In genomic region chr14:80176464-80176863, GRCm38 (mm10) we compare ENCODE assay signal across 25 mouse cellular contexts.
DNase-seq lines count a peak whose midpoint lies in the region; ATAC-seq and TF ChIP-seq lines count a peak whose summit lies in the region.
"Had no signal": no experiment of that assay in that cellular context is flagged by ENCODE, and none has a peak within 500 bp of the region (broad histone marks: within the 10 kb centered on the region; RNA-seq: fewer than 3 reads in every experiment).

No protein-coding gene starts in this region.

- H3K4me1 ChIP-seq in hindbrain, embryonic 13.5 days (replicated peaks), result peaks cover 8% of the 10 kb centered on the region
- peaks cover 18% of the 10 kb centered on the region for H3K4me1 ChIP-seq in hindbrain, embryonic 10.5 days (replicated peaks)
- H3K4me1 ChIP-seq in midbrain, postnatal 0 days (ENCODE audit: insufficient read depth, low read length), result no peaks in the 10 kb centered on the region
- peaks cover 7% of the 10 kb centered on the region; the same call in 1 of the 2 replicates for H3K4me1 ChIP-seq in midbrain, embryonic 14.5 days (ENCODE audit: control insufficient read depth, insufficient read depth, low read length)
- H3K4me1 ChIP-seq in limb, embryonic 12.5 days (replicated peaks), result peaks cover 13% of the 10 kb centered on the region
- H3K4me1 ChIP-seq in neural tube, embryonic 15.5 days, result 0 out of 2 replicates have a peak, but pooled peaks cover 6% of the 10 kb centered on the region
- peaks cover 13% of the 10 kb centered on the region for H3K4me1 ChIP-seq in forebrain, embryonic 13.5 days
- H3K4me1 ChIP-seq: heart, embryonic 13.5 days; liver, embryonic 13.5 days; lung, embryonic 15.5 days had no signal

- 61% methylated on average over 6 of the region's 6 CpGs for WGBS in hindbrain, embryonic 13.5 days
- WGBS in hindbrain, embryonic 10.5 days, result 81% methylated on average over 6 of the region's 6 CpGs
- 74% methylated on average over 6 of the region's 6 CpGs for WGBS in midbrain, postnatal 0 days
- WGBS in midbrain, embryonic 14.5 days, result 87% methylated on average over 6 of the region's 6 CpGs
- WGBS in limb, embryonic 12.5 days, result 10% methylated on average over 6 of the region's 6 CpGs
- WGBS in neural tube, embryonic 15.5 days, result 17% methylated on average over 6 of the region's 6 CpGs
- 79% methylated on average over 6 of the region's 6 CpGs for WGBS in forebrain, embryonic 13.5 days

- H3K9ac ChIP-seq in hindbrain, embryonic 13.5 days, result no peak overlapping the region
- H3K9ac ChIP-seq in midbrain, postnatal 0 days (replicated peaks; ENCODE audit: low read length, poor library complexity, severe bottlenecking), result no peak overlapping the region
- H3K9ac ChIP-seq in midbrain, embryonic 14.5 days (replicated peaks; ENCODE audit: low read length), result no peak overlapping the region
- no peak overlapping the region for H3K9ac ChIP-seq in limb, embryonic 12.5 days (replicated peaks)
- H3K9ac ChIP-seq in neural tube, embryonic 15.5 days (replicated peaks), result no peak overlapping the region
- no peak overlapping the region for H3K9ac ChIP-seq in forebrain, embryonic 13.5 days
- H3K9ac ChIP-seq: forebrain, embryonic 15.5 days; heart, embryonic 13.5 days; liver, embryonic 13.5 days; lung, embryonic 15.5 days; midbrain, embryonic 12.5 days had no signal

- TF ChIP-seq CTCF in midbrain, postnatal 0 days (IDR thresholded peaks at IDR 0.05), result no peak

- no peak for DNase-seq in hindbrain, embryonic 10.5 days (ENCODE audit: low spot score)
- DNase-seq in midbrain, postnatal 0 days (ENCODE audit: low spot score), result peak; percentile 32
- DNase-seq in midbrain, embryonic 14.5 days, result no peak
- DNase-seq in layer of hippocampus, adult 9-11 months, result no peak
- DNase-seq: adrenal gland, postnatal 10 days; cerebellum, adult 9-11 months; kidney, adult 18-20 months; layer of hippocampus, postnatal 36 days; liver, embryonic 13.5 days; retina, postnatal 1 day; right cerebral cortex, postnatal 4 days had no signal

- H3K9me3 ChIP-seq in hindbrain, embryonic 13.5 days, result no peaks in the 10 kb centered on the region
- no peaks in the 10 kb centered on the region for H3K9me3 ChIP-seq in hindbrain, embryonic 10.5 days
- no peaks in the 10 kb centered on the region for H3K9me3 ChIP-seq in midbrain, postnatal 0 days (ENCODE audit: low read length)
- H3K9me3 ChIP-seq in midbrain, embryonic 14.5 days (ENCODE audit: control insufficient read depth, low read length), result no peaks in the 10 kb centered on the region
- H3K9me3 ChIP-seq in limb, embryonic 12.5 days, result no peaks in the 10 kb centered on the region
- H3K9me3 ChIP-seq in neural tube, embryonic 15.5 days (replicated peaks), result no peaks in the 10 kb centered on the region
- H3K9me3 ChIP-seq in forebrain, embryonic 13.5 days (replicated peaks), result no peaks in the 10 kb centered on the region
- H3K9me3 ChIP-seq: forebrain, embryonic 15.5 days; heart, embryonic 13.5 days; lung, embryonic 15.5 days; midbrain, embryonic 12.5 days had no signal

- no peaks in the 10 kb centered on the region for H3K36me3 ChIP-seq in hindbrain, embryonic 13.5 days
- no peaks in the 10 kb centered on the region for H3K36me3 ChIP-seq in hindbrain, embryonic 10.5 days
- no peaks in the 10 kb centered on the region for H3K36me3 ChIP-seq in midbrain, postnatal 0 days (ENCODE audit: insufficient read depth, low read length)
- no peaks in the 10 kb centered on the region for H3K36me3 ChIP-seq in midbrain, embryonic 14.5 days (ENCODE audit: control insufficient read depth, insufficient read depth, low read length)
- no peaks in the 10 kb centered on the region for H3K36me3 ChIP-seq in limb, embryonic 12.5 days
- H3K36me3 ChIP-seq in neural tube, embryonic 15.5 days, result no peaks in the 10 kb centered on the region
- no peaks in the 10 kb centered on the region for H3K36me3 ChIP-seq in forebrain, embryonic 13.5 days (ENCODE audit: poor library complexity, severe bottlenecking)
- H3K36me3 ChIP-seq: forebrain, embryonic 15.5 days; heart, embryonic 13.5 days; liver, embryonic 13.5 days; lung, embryonic 15.5 days; midbrain, embryonic 12.5 days had no signal

- no peak overlapping the region for H3K4me3 ChIP-seq in hindbrain, embryonic 13.5 days
- H3K4me3 ChIP-seq in hindbrain, embryonic 10.5 days, result no peak overlapping the region
- no peak overlapping the region for H3K4me3 ChIP-seq in midbrain, postnatal 0 days (ENCODE audit: low read depth, low read length)
- no peak overlapping the region for H3K4me3 ChIP-seq in midbrain, embryonic 14.5 days (replicated peaks; ENCODE audit: low read depth, low read length)
- no peak overlapping the region for H3K4me3 ChIP-seq in limb, embryonic 12.5 days (replicated peaks)
- H3K4me3 ChIP-seq in neural tube, embryonic 15.5 days (replicated peaks), result no peak overlapping the region
- no peak overlapping the region for H3K4me3 ChIP-seq in forebrain, embryonic 13.5 days
- H3K4me3 ChIP-seq: erythroblast, embryonic 14.5 days; forebrain, embryonic 15.5 days; heart, embryonic 13.5 days; liver, embryonic 13.5 days; lung, embryonic 15.5 days; midbrain, embryonic 12.5 days had no signal

- H3K27me3 ChIP-seq in hindbrain, embryonic 13.5 days, result no peaks in the 10 kb centered on the region
- H3K27me3 ChIP-seq in hindbrain, embryonic 10.5 days (ENCODE audit: insufficient read depth, poor library complexity, severe bottlenecking), result no peaks in the 10 kb centered on the region
- no peaks in the 10 kb centered on the region for H3K27me3 ChIP-seq in midbrain, postnatal 0 days (ENCODE audit: insufficient read depth, low read length)
- H3K27me3 ChIP-seq in midbrain, embryonic 14.5 days (ENCODE audit: control insufficient read depth, insufficient read depth, low read length), result no peaks in the 10 kb centered on the region
- H3K27me3 ChIP-seq in limb, embryonic 12.5 days, result no peaks in the 10 kb centered on the region
- H3K27me3 ChIP-seq in neural tube, embryonic 15.5 days (replicated peaks), result no peaks in the 10 kb centered on the region
- no peaks in the 10 kb centered on the region for H3K27me3 ChIP-seq in forebrain, embryonic 13.5 days
- H3K27me3 ChIP-seq: forebrain, embryonic 15.5 days; heart, embryonic 13.5 days; liver, embryonic 13.5 days; lung, embryonic 15.5 days had no signal

- H3K27ac ChIP-seq in hindbrain, embryonic 13.5 days, result peak overlapping the region; percentile 48; the same call in 1 of the 2 replicates
- no peak overlapping the region for H3K27ac ChIP-seq in hindbrain, embryonic 10.5 days
- no peak overlapping the region for H3K27ac ChIP-seq in midbrain, postnatal 0 days (ENCODE audit: low read depth, low read length)
- no peak overlapping the region for H3K27ac ChIP-seq in midbrain, embryonic 14.5 days (replicated peaks; ENCODE audit: low read depth, low read length)
- H3K27ac ChIP-seq in limb, embryonic 12.5 days, result peak overlapping the region; percentile 62; the same call in 1 of the 2 replicates
- 0 out of 2 replicates have a peak overlapping the region, but pooled peaks have one; percentile 11 for H3K27ac ChIP-seq in neural tube, embryonic 15.5 days (replicated peaks)
- H3K27ac ChIP-seq in forebrain, embryonic 13.5 days, result no peak overlapping the region
- H3K27ac ChIP-seq: forebrain, embryonic 15.5 days; heart, embryonic 13.5 days; hindbrain, postnatal 0 days; liver, embryonic 13.5 days; lung, embryonic 15.5 days; macrophage; midbrain, embryonic 12.5 days; stomach, postnatal 0 days had no signal

- ATAC-seq in hindbrain, embryonic 13.5 days (ENCODE audit: low FRiP score), result no peak
- ATAC-seq in midbrain, postnatal 0 days (ENCODE audit: low FRiP score), result no peak
- ATAC-seq in midbrain, embryonic 14.5 days (ENCODE audit: low FRiP score, low TSS enrichment), result no peak
- peak; percentile 73; the same call in 1 of the 2 replicates for ATAC-seq in limb, embryonic 12.5 days (ENCODE audit: insufficient number of reproducible peaks, insufficient read depth, low FRiP score, low TSS enrichment, low read depth)
- peak; percentile 53; the same call in 1 of the 2 replicates for ATAC-seq in neural tube, embryonic 15.5 days (ENCODE audit: low FRiP score)
- ATAC-seq in forebrain, embryonic 13.5 days, result no peak
- ATAC-seq: activated CD4-positive, CD25-positive, alpha-beta regulatory T cell, adult 4 months; CD4-positive, CD25-positive, alpha-beta regulatory T cell, adult 4 months; forebrain, embryonic 15.5 days; hindbrain, postnatal 0 days had no signal

- H3K4me2 ChIP-seq in hindbrain, embryonic 13.5 days, result no peak overlapping the region
- no peak overlapping the region for H3K4me2 ChIP-seq in midbrain, postnatal 0 days (ENCODE audit: low read depth, low read length, poor library complexity, severe bottlenecking)
- no peak overlapping the region for H3K4me2 ChIP-seq in midbrain, embryonic 14.5 days (ENCODE audit: low read length)
- no peak overlapping the region for H3K4me2 ChIP-seq in limb, embryonic 12.5 days
- no peak overlapping the region for H3K4me2 ChIP-seq in neural tube, embryonic 15.5 days
- no peak overlapping the region for H3K4me2 ChIP-seq in forebrain, embryonic 13.5 days
- H3K4me2 ChIP-seq: forebrain, embryonic 15.5 days; heart, embryonic 13.5 days; liver, embryonic 13.5 days; lung, embryonic 15.5 days; midbrain, embryonic 12.5 days had no signal

Comparison
In these comparisons a context has a peak if more than half of its experiments do, and no peak if none do; other contexts are left out.
1. H3K27ac ChIP-seq: peak in hindbrain, embryonic 13.5 days (single experiment), limb, embryonic 12.5 days (single experiment) and neural tube, embryonic 15.5 days (single experiment); none in hindbrain, embryonic 10.5 days (single experiment), midbrain, postnatal 0 days (single experiment), midbrain, embryonic 14.5 days (single experiment) and forebrain, embryonic 13.5 days (single experiment).
2. ATAC-seq: peak in limb, embryonic 12.5 days (single experiment) and neural tube, embryonic 15.5 days (single experiment); none in hindbrain, embryonic 13.5 days (single experiment), midbrain, postnatal 0 days (single experiment), midbrain, embryonic 14.5 days (single experiment) and forebrain, embryonic 13.5 days (single experiment).